Mouse (Mus musculus) monocyte, adult 2 months (primary cell): ENCODE measurements at regions not wholly inside any gene's neighbourhood (a gene's known extent, or its start where the extent isn't known, plus 50 kb on each side); places are given as distances from the start of the nearest gene placed in this dataset.

Experiments
- DNase-seq, 2 experiments: peaks; one replicate each; pipeline ENCODE4 v3.0.0; 2022; ENCODE audit warnings: low spot score in 2 of 2, low read depth in 1 of 2

DNA sequence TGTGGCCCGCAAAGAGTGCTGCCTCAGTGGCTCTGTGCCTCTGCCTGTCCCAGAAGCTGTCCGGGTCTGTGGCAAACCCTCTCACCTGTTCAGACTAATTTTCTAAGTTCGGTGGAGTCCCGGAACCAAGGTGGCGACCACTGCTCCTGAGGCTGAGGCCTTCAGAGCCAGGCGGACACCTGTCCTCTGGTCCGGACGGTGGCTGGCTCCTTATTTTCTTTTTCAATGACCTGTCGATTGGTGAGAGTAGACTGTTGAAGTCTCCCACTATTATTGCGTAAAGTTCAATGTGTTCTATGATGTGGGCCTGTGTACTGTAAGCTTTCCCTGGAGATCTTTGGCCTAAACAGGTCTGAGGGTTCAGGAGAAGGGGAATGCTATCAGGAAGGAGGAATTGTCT is 112.0 kb upstream of the Btbd35f4 start:
- DNase-seq: peak in 1 of 2 experiments; percentile 1
